Mouse (Mus musculus) T-helper 1 cell (primary cell): ENCODE results near the gene Fxyd4.

Experiments
- in situ Hi-C: fragments of 300-600 bp; cut with MboI, MseI; formaldehyde crosslinking; loops from one replicate; pipeline ENCODE4 v1.15.1; 2025; ENCODE audit warnings: high pct_unique_total_duplicates

Fxyd4 gene

DNA sequence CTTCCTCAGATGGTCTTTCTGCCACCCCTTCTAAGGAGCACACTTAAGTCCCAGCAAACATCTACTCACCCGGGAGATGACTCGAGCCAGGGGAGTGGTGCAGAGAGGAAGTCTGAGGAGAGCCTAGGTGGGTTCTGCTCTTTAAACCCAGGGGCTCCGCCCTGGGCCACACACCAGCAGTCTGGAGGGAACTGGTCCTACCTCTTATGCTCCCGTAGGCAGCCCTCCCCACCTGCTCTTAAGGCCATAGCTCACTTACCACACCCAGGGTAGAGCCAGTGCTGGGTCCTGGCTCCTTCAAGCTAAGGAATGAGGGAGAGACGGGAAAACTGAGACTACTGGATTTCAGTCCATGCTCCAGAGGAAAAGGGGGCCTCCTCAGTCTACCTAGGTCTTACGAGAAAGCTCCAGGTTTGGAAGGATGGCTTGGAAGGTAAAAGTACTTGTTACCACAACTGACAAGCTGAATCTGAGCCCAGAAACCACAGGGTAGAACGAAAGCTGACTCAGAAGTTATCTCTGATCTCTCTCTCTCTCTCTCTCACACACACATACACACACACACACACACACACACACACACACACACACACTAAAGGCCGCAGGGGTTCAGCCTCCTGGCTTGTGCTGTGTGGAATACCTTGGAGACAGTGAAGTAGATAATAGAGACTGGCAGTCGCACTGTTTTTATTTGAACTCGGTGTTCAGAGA lies at the start of gene Fxyd4:
Fxyd4 (minus strand) TSS at position 471 of the 711 bp plus-strand sequence.
- in situ Hi-C loops = loop anchor here (10.0 kb wide), 1 partner anchor 1263 kb away; the partner anchor contains the start of gene Rassf4

DNA sequence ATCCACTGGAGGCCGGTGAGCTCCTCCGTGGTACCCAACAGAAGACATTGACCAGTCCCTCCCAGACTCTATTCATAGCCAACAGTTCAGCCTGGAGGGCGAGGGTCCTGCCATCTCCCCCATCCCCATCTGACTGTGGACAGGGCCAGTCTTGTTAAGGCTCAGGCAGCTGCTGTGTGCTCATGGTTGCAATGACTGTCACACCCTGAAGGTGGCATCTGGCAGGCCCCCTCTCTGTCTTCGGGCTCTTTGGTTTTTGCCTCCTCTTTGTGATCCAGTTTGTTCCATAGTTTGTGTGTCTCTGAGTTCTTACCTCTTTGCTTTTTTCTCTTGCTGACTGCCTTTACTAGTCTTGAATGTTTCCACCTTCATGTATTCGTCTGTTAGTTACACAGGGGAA lies 49.7 kb upstream of the Fxyd4 start:
- in situ Hi-C loops = no loop called here

DNA sequence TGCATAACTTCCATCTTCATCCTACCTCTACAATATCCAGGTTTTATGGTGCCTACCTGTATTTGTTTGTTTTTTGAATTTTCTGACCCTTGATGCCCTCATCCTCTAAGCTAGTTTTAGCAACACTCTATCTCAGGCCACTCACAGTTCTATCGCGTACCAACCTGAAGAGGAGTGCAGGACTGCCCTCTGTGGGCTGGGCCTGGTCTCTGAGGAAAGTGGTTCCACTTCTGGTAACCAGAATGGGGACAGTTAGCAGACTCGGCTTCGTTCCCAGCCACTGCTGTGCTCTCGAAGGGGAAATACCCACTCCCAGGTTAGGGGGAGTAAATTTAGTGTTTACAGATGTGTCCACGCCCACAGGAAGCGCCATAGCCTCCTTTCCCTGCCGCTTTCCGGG lies 29.2 kb upstream of the Fxyd4 start:
- in situ Hi-C loops = no loop called here

DNA sequence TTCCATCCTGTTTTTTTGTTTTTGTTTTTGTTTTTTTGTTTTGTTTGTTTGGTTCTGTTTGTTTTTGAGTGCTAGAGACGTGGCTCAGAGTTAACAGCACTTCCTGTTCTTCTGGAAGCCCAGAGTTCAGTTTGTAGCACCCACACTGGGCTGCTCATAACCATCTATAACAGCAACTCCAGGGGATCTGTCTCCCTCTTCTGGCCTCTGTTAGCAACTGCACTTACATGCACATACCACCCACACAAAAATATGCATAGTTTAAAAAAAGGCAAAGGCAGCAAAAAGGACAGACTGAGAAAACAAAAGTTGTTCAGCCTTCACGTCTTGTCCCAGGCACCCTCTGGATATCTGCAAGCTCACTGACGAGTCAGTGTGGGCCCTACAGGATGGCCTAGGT lies 25.7 kb upstream of the Fxyd4 start:
- in situ Hi-C loops = no loop called here

DNA sequence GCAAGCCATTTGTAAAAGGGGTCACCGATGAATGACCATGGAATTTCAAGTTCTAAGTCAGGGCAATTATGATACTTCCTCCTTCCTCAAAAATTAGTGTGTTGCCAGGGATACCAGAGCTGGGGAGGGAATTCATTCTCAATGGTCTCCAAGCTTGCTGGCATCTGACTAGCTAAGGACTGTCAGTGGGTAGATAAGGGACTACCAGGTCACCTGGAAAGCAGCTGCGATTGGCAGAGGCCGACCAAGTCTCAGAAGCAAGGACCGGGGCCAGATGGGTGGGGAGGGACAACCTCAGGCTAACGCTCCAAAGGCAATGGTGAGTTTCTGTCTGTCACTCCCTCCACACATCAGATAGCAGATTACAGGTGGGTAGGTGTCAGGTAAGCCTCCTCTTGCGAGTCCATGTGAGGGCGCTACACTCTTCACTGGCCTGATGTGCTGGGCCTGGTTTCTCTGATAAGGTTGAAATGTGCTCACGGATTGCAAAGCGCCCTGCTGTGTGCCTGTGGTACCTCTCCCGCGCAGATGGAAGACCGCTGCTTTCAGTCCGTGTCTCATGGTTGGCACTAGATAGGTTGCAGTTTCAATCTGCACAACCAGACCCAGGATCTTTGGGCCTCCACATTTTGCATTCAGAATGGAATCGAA lies 19.5 kb upstream of the Fxyd4 start:
- in situ Hi-C loops = no loop called here

DNA sequence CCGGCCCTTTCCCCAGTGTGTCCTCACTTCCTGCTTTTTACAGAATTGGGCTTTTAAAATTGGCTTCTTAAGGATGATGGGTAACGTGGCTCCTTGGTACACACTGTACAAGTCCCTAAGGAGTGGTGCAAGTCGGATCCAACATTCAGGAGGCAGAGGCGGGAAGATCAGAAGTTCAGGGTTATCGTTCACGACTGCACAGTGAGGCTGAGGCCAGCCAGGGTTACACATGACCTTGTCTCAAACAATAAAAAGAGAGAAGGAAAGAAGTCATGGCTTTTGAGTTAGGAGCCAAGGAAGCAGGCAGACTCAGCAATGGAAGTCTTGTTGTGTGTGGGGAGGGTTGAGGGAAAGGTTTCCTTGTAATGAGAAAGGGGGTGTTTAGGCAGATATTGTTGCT lies 18.7 kb upstream of the Fxyd4 start:
- in situ Hi-C loops = no loop called here

DNA sequence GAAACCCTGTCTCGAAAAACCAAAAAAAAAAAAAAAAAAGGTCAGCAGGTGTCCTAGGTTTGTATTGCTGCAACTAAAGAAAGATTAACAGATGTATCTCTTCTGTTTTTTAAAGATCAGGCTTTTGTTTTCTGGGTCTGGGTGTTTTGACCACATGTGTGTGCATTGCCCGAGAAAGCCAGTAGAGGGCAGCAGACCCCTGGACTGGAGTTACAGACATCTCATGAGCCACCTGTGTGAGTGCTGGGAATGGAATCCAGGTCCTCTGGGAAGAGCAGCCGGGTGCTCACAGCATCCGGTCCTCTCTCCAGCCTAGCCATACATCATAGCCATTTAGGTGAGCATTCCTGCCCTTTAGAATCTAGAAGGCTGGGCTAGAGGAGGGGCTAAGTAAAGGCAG lies 14.8 kb upstream of the Fxyd4 start:
- in situ Hi-C loops = no loop called here

DNA sequence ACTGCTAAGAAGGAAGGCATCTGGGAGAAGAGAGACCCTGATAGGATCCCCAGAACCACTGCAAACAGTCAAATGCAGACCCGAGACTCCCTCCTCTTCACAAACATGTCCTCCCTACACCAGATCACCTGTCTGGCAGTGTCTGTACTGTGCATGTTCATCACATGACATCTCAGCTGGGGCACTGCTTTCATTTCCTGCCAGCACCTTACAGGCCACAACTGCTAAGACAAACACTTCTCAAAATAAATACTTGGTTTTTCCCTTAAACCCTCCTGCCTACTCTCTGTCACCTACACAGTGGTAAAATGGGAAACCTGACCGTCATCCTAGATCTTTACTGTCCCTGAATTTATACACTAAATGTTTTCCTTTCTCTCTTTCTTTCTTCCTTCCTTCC lies 6.4 kb upstream of the Fxyd4 start:
- in situ Hi-C loops = no loop called here

DNA sequence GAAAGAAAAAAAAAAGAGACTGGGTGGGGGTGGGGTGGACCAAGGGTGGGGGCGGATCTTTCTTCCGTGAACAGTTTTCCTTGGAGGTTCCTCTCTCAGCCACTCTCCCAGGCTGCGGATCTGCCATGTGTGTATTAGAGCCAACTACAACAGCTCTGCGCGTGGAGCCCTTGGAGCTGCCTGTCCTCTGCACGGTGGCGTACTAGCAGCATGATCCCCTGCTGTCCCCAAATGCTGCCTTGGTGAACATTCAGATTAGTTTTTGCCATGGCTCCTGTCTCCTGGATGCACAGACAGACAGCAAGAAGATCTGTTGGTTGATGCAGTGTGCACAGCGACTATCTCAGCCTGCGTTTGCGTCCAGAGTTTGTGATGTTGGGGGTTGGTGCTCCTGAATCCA lies 5.3 kb upstream of the Fxyd4 start:
- in situ Hi-C loops = no loop called here

DNA sequence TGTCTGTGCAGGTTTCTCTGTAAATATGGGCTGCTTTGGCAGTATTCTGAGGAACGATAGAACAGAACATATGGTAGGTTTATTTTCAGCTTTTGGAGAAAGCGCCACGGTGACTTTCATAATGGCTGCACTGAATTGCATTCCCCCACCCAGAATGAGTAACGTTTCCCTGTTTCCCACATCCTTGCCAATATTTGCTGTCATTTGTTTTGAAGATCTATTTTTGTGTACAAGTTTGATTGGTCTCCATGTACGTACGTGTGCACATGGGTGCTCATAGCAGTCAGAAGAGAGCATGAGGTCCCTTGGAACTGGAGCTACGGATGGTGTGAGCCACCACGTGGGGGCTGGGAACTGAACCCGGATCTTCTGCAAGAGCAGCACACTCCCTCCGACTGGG lies 1.5 kb upstream of the Fxyd4 start:
- in situ Hi-C loops = loop anchor here (10.0 kb wide), 1 partner anchor 1264 kb away; the partner anchor contains the start of gene Rassf4

DNA sequence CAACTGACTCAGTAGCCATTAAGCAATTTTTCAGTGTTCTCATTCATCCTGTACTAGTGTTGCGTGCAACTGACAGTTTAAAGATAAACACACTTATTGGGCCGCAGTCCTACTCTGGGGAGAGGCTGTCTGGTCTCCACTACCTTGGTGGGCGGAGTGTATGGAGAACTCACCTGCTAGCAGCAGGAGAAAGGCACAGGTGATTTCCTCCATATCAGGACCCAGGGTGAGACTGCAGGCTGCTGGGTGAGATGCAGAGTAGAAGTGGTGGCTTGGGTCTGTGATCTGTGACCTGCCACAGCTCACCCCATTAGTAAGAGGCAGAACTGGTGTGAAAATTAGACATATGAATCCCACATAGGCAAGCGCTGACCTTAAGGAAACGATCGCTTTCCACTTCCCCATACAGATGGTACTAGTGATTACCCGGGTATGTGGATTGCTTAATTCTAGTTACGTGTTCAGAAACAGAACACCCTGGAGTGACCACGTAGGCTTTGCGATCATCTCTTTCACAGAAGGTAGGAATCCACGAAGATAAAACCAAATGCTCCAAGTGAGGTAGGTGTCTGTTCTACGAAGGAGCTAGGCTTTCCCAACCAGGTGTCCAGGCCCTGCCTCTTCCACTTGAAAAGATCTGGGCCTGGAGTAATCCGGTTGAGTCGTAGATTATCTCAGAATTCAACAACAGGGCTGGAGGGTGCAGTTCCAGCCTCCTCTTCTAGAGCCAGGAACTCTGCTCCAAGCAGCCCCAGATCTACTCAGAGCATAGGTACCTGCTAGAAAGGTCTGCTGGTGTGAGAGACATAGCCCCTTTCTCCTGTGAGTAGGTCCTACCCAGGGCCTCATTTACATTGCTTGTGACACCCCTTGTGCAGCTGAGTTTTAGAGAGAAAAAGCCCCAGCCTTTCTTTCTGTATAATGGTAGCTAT lies 1.5 kb downstream of the Fxyd4 start:
- in situ Hi-C loops = loop anchor here (10.0 kb wide), 1 partner anchor 1261 kb away; the partner anchor contains the start of gene Rassf4

DNA sequence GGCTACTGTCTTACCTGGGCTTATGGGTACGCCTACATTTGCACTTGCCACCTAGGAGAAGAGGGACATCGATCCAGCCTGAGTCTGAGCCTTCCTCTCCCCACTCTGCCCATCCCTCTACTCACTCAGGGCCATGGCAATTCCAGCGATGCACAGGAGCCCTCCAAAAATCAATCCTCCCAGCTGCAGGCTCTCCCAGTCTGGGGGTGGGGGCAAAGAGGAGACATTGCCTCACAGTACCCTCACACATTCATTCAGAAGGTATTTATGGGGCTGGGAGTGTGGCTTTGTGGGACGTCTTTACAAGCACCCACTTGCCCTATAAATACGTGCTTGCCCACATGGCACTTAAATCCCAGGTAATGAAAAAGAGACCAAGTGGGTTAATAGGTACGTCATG lies 3.2 kb downstream of the Fxyd4 start:
- in situ Hi-C loops = loop anchor here (10.0 kb wide), 1 partner anchor 1260 kb away; the partner anchor contains the start of gene Rassf4

DNA sequence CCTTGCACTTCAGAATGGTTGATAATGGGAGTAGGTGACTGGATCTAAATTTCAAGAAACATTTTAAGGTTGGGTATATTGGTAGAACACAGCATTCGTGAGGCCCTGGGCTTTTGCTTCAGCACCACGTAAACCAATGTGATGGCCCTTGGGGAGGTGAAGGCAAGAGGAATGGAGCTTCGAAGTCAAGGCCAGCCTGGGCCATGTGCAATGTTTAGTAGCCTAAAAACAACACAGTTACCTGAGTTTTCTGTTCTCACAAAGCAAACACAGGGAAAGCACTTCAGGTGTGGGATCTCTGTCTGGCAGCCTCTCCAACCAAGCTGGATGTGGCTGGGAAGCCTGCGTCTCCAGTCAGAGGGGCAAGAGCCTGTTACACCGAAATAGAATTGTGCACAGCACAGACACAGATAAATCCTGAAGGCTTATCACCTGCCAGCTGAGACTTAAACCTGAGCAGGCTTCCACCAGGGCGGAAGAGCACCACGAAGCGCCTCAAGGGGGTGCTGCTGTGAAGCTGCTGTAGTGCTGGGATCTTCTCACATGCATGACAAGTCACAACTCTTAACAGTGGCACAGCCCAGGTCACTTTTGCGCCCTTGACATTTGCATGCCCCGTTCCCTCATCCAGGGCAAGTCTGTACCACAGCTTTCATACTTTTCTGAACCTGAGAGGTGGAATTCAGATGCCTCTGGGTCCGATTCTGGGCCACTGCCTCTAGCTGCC lies 5.0 kb downstream of the Fxyd4 start:
- in situ Hi-C loops = loop anchor here (10.0 kb wide), 1 partner anchor 1258 kb away; the partner anchor contains the start of gene Rassf4

DNA sequence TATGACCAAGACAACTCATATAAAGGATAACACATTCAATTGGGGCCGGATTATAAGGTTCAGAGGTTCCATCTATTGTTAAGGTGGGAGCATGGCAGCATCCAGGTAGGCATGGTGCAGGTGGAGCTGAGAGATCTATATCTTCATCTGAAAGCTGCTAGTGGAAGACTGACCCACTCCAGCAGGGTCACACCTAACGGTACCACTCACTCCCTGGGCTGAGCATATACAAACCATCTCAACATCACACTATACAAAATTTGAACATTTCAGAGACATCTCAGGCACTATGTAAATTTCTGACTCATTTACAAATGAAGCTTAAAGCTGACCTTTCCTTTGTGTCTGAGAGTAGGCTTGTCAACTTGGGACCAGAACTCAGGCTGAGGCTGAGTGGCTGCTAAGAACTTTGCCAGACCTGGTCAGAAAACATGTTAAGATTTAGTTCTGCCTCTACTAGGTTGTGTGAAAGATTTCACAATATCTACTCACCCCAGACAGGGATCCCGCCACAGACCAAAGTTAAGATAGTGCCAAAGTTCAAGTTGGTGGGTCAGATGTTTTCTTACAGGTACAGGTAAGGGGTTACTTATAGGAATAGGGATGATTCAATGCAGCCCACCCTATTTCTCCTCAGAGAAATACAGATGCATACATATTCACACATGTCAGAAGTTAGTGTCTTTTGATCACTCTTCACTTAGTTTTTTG lies 7.4 kb downstream of the Fxyd4 start:
- in situ Hi-C loops = loop anchor here (10.0 kb wide), 2 partner anchors 85 to 1255 kb away; partner anchors contain the start of genes Rassf4 and Zfp637

DNA sequence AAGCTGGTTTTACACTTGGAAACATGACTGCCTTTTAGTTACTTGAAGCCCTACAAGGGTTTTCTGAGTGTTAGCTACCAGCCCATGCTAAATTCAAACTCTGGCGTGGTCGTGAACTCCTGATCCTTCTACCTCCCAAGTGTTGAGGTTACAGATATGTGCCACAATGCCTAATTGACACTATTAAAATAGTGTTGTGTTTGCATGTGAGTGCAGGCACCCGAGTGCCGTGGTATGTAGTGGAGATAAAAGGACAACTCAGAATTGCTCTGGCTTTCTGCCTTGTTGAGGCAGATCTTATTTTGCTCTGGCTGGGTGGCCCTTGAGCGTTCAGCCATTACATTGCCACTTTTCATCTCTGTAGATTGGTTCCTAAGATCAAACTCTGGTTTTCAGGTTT lies 8.7 kb downstream of the Fxyd4 start:
- in situ Hi-C loops = loop anchor here (10.0 kb wide), 1 partner anchor 84 kb away; the partner anchor contains the start of gene Zfp637

DNA sequence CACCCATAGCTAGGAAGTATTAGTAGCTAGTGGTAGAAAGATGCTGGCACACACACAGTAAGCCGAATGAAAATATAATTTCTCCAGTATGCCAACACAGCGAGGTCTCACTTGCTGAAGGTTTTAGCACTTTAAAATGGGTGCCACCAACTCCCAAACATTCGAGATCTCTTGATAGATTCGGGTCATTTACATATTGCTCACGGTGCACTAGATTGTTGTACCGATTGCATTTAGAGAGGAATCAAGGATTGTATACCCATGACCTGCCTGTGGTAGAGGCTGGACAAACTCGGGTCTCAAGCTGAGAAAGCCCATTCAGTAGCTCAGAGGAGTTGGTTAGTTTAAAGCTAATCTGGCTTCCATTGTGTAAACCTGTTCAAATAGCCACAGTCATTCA lies 9.5 kb downstream of the Fxyd4 start:
- in situ Hi-C loops = loop anchor here (10.0 kb wide), 1 partner anchor 83 kb away; the partner anchor contains the start of gene Zfp637

DNA sequence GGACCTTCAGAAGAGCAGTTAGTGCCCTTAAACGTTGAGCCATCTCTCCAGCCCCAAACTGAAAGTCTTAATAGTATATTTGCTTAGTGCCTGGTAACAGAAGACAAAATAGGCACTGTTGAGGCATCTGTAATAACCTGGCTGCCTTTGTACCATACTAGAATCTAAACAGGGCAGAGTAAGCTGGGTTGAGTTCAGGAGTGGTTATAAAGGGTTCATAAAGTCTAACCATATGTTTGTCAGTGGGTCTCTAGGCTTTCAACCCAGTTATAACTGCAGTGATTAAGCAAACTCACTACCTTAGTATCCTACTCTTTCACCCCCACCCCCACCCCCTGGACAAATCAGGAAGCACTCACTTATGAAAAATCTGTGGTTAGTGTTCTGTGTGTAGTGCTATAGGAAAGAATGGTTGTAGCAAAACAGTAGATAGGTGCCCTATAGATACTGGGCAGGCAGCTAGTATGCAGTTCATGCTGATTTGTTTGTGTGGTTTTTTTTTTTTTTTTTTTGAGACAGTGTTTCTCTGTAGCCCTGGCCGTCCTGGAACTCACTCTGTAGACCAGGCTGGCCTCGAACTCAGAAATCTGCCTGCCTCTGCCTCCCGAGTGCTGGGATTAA lies 10.5 kb downstream of the Fxyd4 start:
- in situ Hi-C loops = loop anchor here (10.0 kb wide), 1 partner anchor 82 kb away; the partner anchor contains the start of gene Zfp637

DNA sequence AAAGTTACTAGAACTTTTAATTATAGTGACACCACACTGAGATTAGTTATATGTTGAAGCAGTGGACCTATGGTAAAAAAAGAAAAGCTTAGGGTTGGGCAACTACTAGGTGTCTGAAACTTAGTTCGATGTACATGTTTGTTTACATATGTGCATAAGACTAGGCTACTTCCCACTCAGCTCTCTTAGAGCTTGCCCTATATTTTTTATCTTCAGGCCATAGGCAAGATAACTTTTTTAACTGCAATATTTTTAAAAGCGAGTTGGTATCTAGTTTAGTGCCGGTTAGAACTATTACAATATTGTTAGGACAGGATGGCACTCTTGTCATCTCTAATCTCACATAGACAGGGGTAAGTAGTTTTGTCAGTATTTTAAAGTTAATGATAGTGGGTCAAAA lies 15.5 kb downstream of the Fxyd4 start:
- in situ Hi-C loops = loop anchor here (10.0 kb wide), 1 partner anchor 77 kb away; the partner anchor contains the start of gene Zfp637
